Mouse (Mus musculus) heart, adult 2 months (tissue): ENCODE results near the gene Dvl2.

Experiments
- CTCF ChIP-seq: fragments of 200-600 bp; IDR thresholded peaks from 2 replicates; pipeline ENCODE4 v1.8.1; 2022; ENCODE audit warnings: antibody characterized with exemption, mild to moderate bottlenecking, moderate library complexity
- EP300 ChIP-seq: fragments of 200-500 bp; IDR thresholded peaks from 2 replicates; pipeline ENCODE4 v1.6.1; 2011; ENCODE audit warnings: low read depth, low read length, control low read depth; ENCODE audit not compliant: insufficient read depth
- POLR2A ChIP-seq: fragments of 200-500 bp; IDR thresholded peaks from 2 replicates; pipeline ENCODE4 v1.6.1; 2011; ENCODE audit warnings: mild to moderate bottlenecking, low read depth, low read length, control low read depth; ENCODE audit not compliant: insufficient read depth

GRCm38 (mm10) chr11:69997070-69997509 is 3.3 kb upstream of the Dvl2 start:
- TF ChIP-seq POLR2A (peak; percentile 64; the same call in 1 of the 2 replicates), CTCF (no peak), EP300 (no peak)
